Mouse (Mus musculus): Measurements from ENCODE around the gene Serinc4. TPM values are rescaled to one million over a fixed set of nuclear protein-coding genes. Genes with fewer than 3 reads are reported as not detected.
A peak's percentile ranks its signal among the peaks of the same experiment; 100 is the strongest.

The Serinc4 gene
- total and polyA plus RNA-seq, 2 experiments, result 0.11 TPM; not detected in 1

DNA sequence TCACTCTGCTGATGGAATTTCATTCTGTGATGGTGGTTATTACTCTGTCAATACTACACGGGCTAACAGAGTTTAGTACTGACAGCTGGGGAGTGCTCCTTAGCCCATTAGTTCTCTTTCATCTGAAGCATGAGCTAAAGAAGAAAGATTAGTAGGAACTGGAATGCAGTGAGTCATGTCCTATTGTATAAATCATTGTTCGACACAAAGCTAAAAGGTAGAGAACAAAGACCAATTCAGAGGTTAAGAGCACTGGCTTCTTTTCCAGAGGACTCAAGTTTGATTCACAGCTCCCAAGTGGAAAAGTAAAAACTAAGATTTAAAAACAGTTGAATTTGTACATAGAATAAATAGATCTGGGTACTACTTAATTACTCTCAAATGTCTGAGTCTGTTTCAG lies 3.5 kb upstream of the Serinc4 start:
- Histone ChIP-seq H3K4me1 (ENCODE audit: control insufficient read depth, insufficient read depth, low read length) (peaks cover 4% of the 10 kb centered on the region; the same call in 1 of the 2 replicates), H3K4me3 (ENCODE audit: insufficient read depth, low read depth, low read length) (no peak overlapping the region), H3K27ac (replicated peaks; ENCODE audit: insufficient read depth, low read depth, low read length) (no peak overlapping the region), H3K9ac (ENCODE audit: low read depth, low read length) (no peak overlapping the region), H3K79me2 (ENCODE audit: control insufficient read depth, insufficient read depth, low read length) (no peaks in the 10 kb centered on the region), H3K27me3 (ENCODE audit: control insufficient read depth, insufficient read depth, low read length) (no peaks in the 10 kb centered on the region), H3K36me3 (ENCODE audit: control insufficient read depth, insufficient read depth, low read length) (peaks cover 8% of the 10 kb centered on the region; the same call in 1 of the 2 replicates)
- no peak for TF ChIP-seq POLR2A (IDR thresholded peaks at IDR 0.05; ENCODE audit: extremely low read depth, insufficient read depth, low read length)
- no peak for TF ChIP-seq CTCF (IDR thresholded peaks at IDR 0.05; ENCODE audit: low read depth, low read length)
- 78% methylated on average over 2 of the region's 2 CpGs for WGBS
- DNase-seq (ENCODE audit: extremely low read depth, low read depth, low spot score), result no peak

DNA sequence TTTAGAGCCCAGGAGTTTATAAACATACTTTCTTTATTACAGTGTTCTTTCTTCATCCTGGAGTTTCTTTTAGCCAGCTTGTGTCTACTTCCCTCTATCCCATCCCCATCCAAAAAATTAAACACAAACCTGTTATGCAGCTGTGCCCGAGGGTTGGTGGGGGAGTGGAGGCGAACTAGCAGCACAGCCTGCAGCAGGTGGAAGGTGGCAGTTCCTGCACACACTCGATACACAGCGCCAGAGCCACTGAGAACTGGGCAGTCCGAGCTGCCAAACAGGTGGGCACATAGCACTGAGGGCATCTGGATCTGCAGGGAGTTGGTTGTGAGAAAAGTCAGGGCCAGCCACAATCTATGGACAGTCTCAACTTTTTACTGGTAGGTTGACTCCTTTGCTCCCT lies 1.0 kb downstream of the Serinc4 start:
- DNase-seq (ENCODE audit: extremely low read depth, low read depth, low spot score), result no peak
- peaks cover 11% of the 10 kb centered on the region for H3K4me1 ChIP-seq (ENCODE audit: control insufficient read depth, insufficient read depth, low read length)
- no peaks in the 10 kb centered on the region for H3K27me3 ChIP-seq (ENCODE audit: control insufficient read depth, insufficient read depth, low read length)
- H3K27ac ChIP-seq (replicated peaks; ENCODE audit: insufficient read depth, low read depth, low read length), result no peak overlapping the region
- peaks cover 25% of the 10 kb centered on the region for H3K36me3 ChIP-seq (ENCODE audit: control insufficient read depth, insufficient read depth, low read length)
- WGBS, result 80% methylated on average over 5 of the region's 5 CpGs
- TF ChIP-seq POLR2A (IDR thresholded peaks at IDR 0.05; ENCODE audit: extremely low read depth, insufficient read depth, low read length), result no peak
- no peak for TF ChIP-seq CTCF (IDR thresholded peaks at IDR 0.05; ENCODE audit: low read depth, low read length)
- no peaks in the 10 kb centered on the region; the same call in 1 of the 2 replicates for H3K79me2 ChIP-seq (ENCODE audit: control insufficient read depth, insufficient read depth, low read length)
- no peak overlapping the region for H3K4me3 ChIP-seq (ENCODE audit: insufficient read depth, low read depth, low read length)
- H3K9ac ChIP-seq (ENCODE audit: low read depth, low read length), result no peak overlapping the region

DNA sequence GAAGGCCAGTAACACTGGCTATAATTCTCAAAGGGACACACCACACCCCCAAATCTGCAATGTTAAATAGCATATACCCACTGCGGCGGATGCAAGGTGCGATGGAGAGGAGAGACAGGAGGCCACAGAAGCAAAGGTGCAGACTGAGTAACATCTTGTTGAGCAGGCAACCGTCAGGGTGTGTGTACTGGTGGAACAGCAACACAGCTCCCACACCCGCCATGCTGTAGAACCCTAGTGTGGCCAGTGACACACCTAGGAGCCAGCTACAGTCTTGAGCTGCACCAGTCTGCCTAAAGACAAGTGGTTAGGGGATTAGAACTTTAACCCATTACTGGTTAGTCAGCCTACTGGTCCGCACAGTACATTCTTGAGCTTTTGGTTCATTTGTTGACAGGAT lies 2.7 kb downstream of the Serinc4 start:
- H3K79me2 ChIP-seq (ENCODE audit: control insufficient read depth, insufficient read depth, low read length), result peaks cover 9% of the 10 kb centered on the region; the same call in 1 of the 2 replicates
- no peaks in the 10 kb centered on the region for H3K27me3 ChIP-seq (ENCODE audit: control insufficient read depth, insufficient read depth, low read length)
- TF ChIP-seq POLR2A (IDR thresholded peaks at IDR 0.05; ENCODE audit: extremely low read depth, insufficient read depth, low read length) (no peak), CTCF (IDR thresholded peaks at IDR 0.05; ENCODE audit: low read depth, low read length) (no peak)
- peaks cover 22% of the 10 kb centered on the region for H3K36me3 ChIP-seq (ENCODE audit: control insufficient read depth, insufficient read depth, low read length)
- no peak overlapping the region for H3K27ac ChIP-seq (replicated peaks; ENCODE audit: insufficient read depth, low read depth, low read length)
- no peak for DNase-seq (ENCODE audit: extremely low read depth, low read depth, low spot score)
- WGBS, result 88% methylated on average over 6 of the region's 6 CpGs
- no peak overlapping the region for H3K9ac ChIP-seq (ENCODE audit: low read depth, low read length)
- H3K4me1 ChIP-seq (ENCODE audit: control insufficient read depth, insufficient read depth, low read length), result peaks cover 15% of the 10 kb centered on the region
- H3K4me3 ChIP-seq (ENCODE audit: insufficient read depth, low read depth, low read length), result no peak overlapping the region

DNA sequence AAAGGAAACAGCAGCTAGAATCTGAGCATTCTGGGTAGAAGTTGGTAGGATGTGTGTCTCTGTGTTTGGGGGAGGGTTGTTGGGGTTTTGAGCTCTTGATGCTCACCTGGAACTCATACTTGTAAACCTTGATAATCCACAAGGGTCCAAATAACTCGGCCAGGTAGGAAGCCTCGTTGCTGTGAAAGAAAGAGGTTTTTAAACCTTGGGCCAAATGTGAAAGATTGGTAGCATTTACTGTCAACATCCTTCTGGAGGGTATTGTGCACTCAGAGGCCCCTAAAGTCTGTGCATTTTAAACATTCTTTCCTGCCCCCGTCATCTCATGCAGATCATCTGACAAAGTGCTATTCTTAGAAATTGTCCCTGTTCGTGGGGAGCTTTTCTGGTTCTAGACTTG lies 3.6 kb downstream of the Serinc4 start, which contains the start of gene Hypk:
Gene Hypk, plus strand, starts transcription at position 301 of the 400 bp plus-strand sequence.
- 68% methylated on average over 4 of the region's 4 CpGs for WGBS
- Histone ChIP-seq H3K27ac (replicated peaks; ENCODE audit: insufficient read depth, low read depth, low read length) (no peak within 1 kb of the TSS), H3K4me3 (ENCODE audit: insufficient read depth, low read depth, low read length) (no peak within 1 kb of the TSS), H3K79me2 (ENCODE audit: control insufficient read depth, insufficient read depth, low read length) (peaks cover 9% of the 10 kb centered on the region; the same call in 1 of the 2 replicates), H3K36me3 (ENCODE audit: control insufficient read depth, insufficient read depth, low read length) (peaks cover 19% of the 10 kb centered on the region), H3K4me1 (ENCODE audit: control insufficient read depth, insufficient read depth, low read length) (peaks cover 14% of the 10 kb centered on the region), H3K9ac (ENCODE audit: low read depth, low read length) (no peak within 1 kb of the TSS), H3K27me3 (ENCODE audit: control insufficient read depth, insufficient read depth, low read length) (no peaks in the 10 kb centered on the region)
- no peak for DNase-seq (ENCODE audit: extremely low read depth, low read depth, low spot score)
- TF ChIP-seq POLR2A (IDR thresholded peaks at IDR 0.05; ENCODE audit: extremely low read depth, insufficient read depth, low read length) (no peak), CTCF (IDR thresholded peaks at IDR 0.05; ENCODE audit: low read depth, low read length) (no peak)

DNA sequence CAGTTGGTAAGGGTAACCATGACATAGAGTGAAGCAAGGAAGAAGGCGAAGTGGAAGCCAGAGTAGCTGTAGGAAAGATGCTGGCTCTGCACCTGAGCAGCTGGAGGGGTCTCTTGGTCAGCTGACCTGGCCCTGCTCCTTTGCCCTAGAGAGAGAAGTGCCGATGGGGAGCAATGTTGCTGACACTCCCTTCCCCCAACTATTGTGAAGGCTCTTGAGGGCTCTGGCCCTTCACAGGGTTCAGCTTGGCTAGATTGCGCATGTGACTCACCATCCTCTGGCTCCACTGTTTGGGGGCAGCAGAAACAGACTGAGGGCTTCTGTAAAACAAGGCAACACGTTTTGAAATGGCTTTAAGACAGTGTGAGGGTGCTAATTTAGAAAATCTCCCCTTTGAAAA lies 4.2 kb downstream of the Serinc4 start:
- Histone ChIP-seq H3K4me1 (ENCODE audit: control insufficient read depth, insufficient read depth, low read length) (peaks cover 10% of the 10 kb centered on the region), H3K9ac (ENCODE audit: low read depth, low read length) (no peak overlapping the region), H3K27ac (replicated peaks; ENCODE audit: insufficient read depth, low read depth, low read length) (no peak overlapping the region), H3K79me2 (ENCODE audit: control insufficient read depth, insufficient read depth, low read length) (peaks cover 9% of the 10 kb centered on the region; the same call in 1 of the 2 replicates), H3K36me3 (ENCODE audit: control insufficient read depth, insufficient read depth, low read length) (peaks cover 19% of the 10 kb centered on the region), H3K27me3 (ENCODE audit: control insufficient read depth, insufficient read depth, low read length) (no peaks in the 10 kb centered on the region), H3K4me3 (ENCODE audit: insufficient read depth, low read depth, low read length) (no peak overlapping the region)
- TF ChIP-seq CTCF (IDR thresholded peaks at IDR 0.05; ENCODE audit: low read depth, low read length), result no peak
- no peak for TF ChIP-seq POLR2A (IDR thresholded peaks at IDR 0.05; ENCODE audit: extremely low read depth, insufficient read depth, low read length)
- 67% methylated on average over 4 of the region's 4 CpGs for whole genome bisulfite sequencing
- no peak for DNase-seq (ENCODE audit: extremely low read depth, low read depth, low spot score)

DNA sequence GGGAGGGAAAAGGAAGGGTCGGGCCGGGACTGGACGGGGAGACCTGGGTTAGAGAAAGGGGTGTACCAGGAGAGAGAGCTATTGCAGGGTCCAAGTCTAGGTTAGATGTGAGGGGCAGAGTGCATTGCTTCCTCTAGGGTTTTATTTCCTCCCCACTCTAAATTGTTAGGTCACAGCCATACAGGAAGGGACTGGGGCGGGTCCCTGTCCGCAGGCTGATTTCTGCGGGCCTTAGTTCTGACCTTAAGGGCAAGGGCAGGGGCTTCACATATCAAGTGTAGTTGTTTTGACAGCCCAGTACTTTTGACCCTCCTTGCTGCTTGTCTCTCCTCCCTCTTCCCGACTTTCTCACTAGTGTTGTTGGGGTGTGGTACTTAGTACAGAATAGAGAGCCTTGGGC lies 6.5 kb downstream of the Serinc4 start:
- peak overlapping the region; percentile 84 for H3K4me3 ChIP-seq (ENCODE audit: insufficient read depth, low read depth, low read length)
- peaks cover 19% of the 10 kb centered on the region for H3K36me3 ChIP-seq (ENCODE audit: control insufficient read depth, insufficient read depth, low read length)
- TF ChIP-seq POLR2A (IDR thresholded peaks at IDR 0.05; ENCODE audit: extremely low read depth, insufficient read depth, low read length) (no peak), CTCF (IDR thresholded peaks at IDR 0.05; ENCODE audit: low read depth, low read length) (no peak)
- no peaks in the 10 kb centered on the region for H3K27me3 ChIP-seq (ENCODE audit: control insufficient read depth, insufficient read depth, low read length)
- peak overlapping the region; percentile 80 for H3K27ac ChIP-seq (replicated peaks; ENCODE audit: insufficient read depth, low read depth, low read length)
- DNase-seq (ENCODE audit: extremely low read depth, low read depth, low spot score), result no peak
- peaks cover 9% of the 10 kb centered on the region; the same call in 1 of the 2 replicates for H3K79me2 ChIP-seq (ENCODE audit: control insufficient read depth, insufficient read depth, low read length)
- WGBS, result 0% methylated on average over 7 of the region's 7 CpGs
- H3K4me1 ChIP-seq (ENCODE audit: control insufficient read depth, insufficient read depth, low read length), result peaks cover 10% of the 10 kb centered on the region
- peak overlapping the region; percentile 98 for H3K9ac ChIP-seq (ENCODE audit: low read depth, low read length)
